Comparison of ENCODE assay signal across 19 mouse cellular contexts in the genomic region with DNA sequence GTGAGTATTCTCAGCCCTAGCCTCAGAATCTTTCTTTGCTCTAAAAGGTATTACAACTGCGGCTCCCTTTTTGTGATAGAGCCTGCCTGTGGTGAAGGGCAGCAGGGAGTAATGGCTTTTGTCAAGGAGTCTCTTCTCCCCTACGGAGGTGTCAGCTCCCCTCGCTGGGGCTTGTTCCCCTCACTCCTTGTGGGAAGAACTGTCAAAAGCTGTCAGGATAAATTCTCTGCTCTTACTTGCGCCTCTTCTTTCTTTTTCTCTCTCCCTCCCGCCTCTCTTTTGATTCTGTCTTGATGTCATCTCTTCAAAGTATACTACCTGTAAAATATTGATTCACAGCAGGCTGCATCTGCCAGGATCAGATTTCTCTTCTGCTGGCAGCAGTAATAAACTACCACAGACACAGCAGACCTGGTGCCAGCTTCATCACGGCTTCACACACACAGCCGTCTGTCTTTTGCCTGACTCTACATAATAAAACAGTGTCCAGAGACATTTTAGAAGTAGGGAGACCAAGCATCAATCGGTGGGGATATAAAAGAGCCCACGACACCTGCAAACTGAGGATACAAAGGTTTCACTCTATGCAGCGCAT.
DNase-seq lines count a peak whose midpoint lies in the region; ATAC-seq and TF ChIP-seq lines count a peak whose summit lies in the region.
"Had no signal": no experiment of that assay in that cellular context is flagged by ENCODE, and none has a peak within 500 bp of the region (broad histone marks: within the 10 kb centered on the region; RNA-seq: fewer than 3 reads in every experiment).

No protein-coding gene starts in this region.

- H3K36me3 ChIP-seq in heart, embryonic 16.5 days (ENCODE audit: control insufficient read depth, insufficient read depth), result no peaks in the 10 kb centered on the region
- H3K36me3 ChIP-seq in limb, embryonic 12.5 days, result no peaks in the 10 kb centered on the region
- H3K36me3 ChIP-seq in limb, embryonic 10.5 days, result no peaks in the 10 kb centered on the region
- H3K36me3 ChIP-seq in midbrain, postnatal 0 days (ENCODE audit: insufficient read depth, low read length), result no peaks in the 10 kb centered on the region
- H3K36me3 ChIP-seq: embryonic facial prominence, embryonic 15.5 days; forebrain, embryonic 10.5 days; G1E had no signal

- WGBS in heart, embryonic 16.5 days, result 16% methylated on average over 10 of the region's 10 CpGs
- WGBS in limb, embryonic 12.5 days, result 11% methylated on average over 10 of the region's 10 CpGs
- WGBS in limb, embryonic 10.5 days, result 14% methylated on average over 10 of the region's 10 CpGs
- 13% methylated on average over 10 of the region's 10 CpGs for WGBS in midbrain, postnatal 0 days

- H3K9me3 ChIP-seq in heart, embryonic 16.5 days (replicated peaks; ENCODE audit: control insufficient read depth, low read length), result no peaks in the 10 kb centered on the region
- H3K9me3 ChIP-seq in limb, embryonic 12.5 days, result no peaks in the 10 kb centered on the region
- H3K9me3 ChIP-seq in limb, embryonic 10.5 days (replicated peaks), result no peaks in the 10 kb centered on the region
- H3K9me3 ChIP-seq in midbrain, postnatal 0 days (ENCODE audit: low read length), result no peaks in the 10 kb centered on the region
- H3K9me3 ChIP-seq: embryonic facial prominence, embryonic 15.5 days; forebrain, embryonic 10.5 days; G1E had no signal

- ATAC-seq in heart, embryonic 16.5 days (replicated peaks; ENCODE audit: extremely low read depth, insufficient read depth, low FRiP score), result no peak
- ATAC-seq in limb, embryonic 12.5 days (ENCODE audit: insufficient number of reproducible peaks, insufficient read depth, low FRiP score, low TSS enrichment, low read depth), result no peak
- no peak for ATAC-seq in midbrain, postnatal 0 days (ENCODE audit: low FRiP score)
- ATAC-seq: CD4-positive, CD25-positive, alpha-beta regulatory T cell, adult 4 months; intestine, postnatal 0 days had no signal

- no peak for TF ChIP-seq CTCF in midbrain, postnatal 0 days (IDR thresholded peaks at IDR 0.05)

- H3K4me1 ChIP-seq in heart, embryonic 16.5 days (ENCODE audit: control insufficient read depth, insufficient read depth, low read length), result no peaks in the 10 kb centered on the region
- peaks cover 5% of the 10 kb centered on the region for H3K4me1 ChIP-seq in limb, embryonic 12.5 days (replicated peaks)
- no peaks in the 10 kb centered on the region for H3K4me1 ChIP-seq in limb, embryonic 10.5 days
- peaks cover 11% of the 10 kb centered on the region for H3K4me1 ChIP-seq in midbrain, postnatal 0 days (ENCODE audit: insufficient read depth, low read length)
- H3K4me1 ChIP-seq: embryonic facial prominence, embryonic 15.5 days had no signal

- H3K9ac ChIP-seq in heart, embryonic 16.5 days (ENCODE audit: low read length), result no peak overlapping the region
- H3K9ac ChIP-seq in limb, embryonic 12.5 days (replicated peaks), result no peak overlapping the region
- H3K9ac ChIP-seq in midbrain, postnatal 0 days (replicated peaks; ENCODE audit: low read length, poor library complexity, severe bottlenecking), result no peak overlapping the region
- H3K9ac ChIP-seq: embryonic facial prominence, embryonic 15.5 days had no signal

- intact Hi-C loops in heart, postnatal 10 days (cut with DNase I), result no loop called here

- no peak overlapping the region for H3K27ac ChIP-seq in heart, embryonic 16.5 days (ENCODE audit: low read length)
- H3K27ac ChIP-seq in limb, embryonic 12.5 days, result no peak overlapping the region
- H3K27ac ChIP-seq in limb, embryonic 10.5 days, result no peak overlapping the region
- 0 out of 2 replicates have a peak overlapping the region, but pooled peaks have one; percentile 28 for H3K27ac ChIP-seq in midbrain, postnatal 0 days (ENCODE audit: low read depth, low read length)
- H3K27ac ChIP-seq: embryonic facial prominence, embryonic 15.5 days; forebrain, embryonic 10.5 days had no signal

- peaks cover 4% of the 10 kb centered on the region; the same call in 1 of the 2 replicates for H3K27me3 ChIP-seq in heart, embryonic 16.5 days (ENCODE audit: control insufficient read depth, insufficient read depth, low read length)
- peaks cover 46% of the 10 kb centered on the region for H3K27me3 ChIP-seq in limb, embryonic 12.5 days
- H3K27me3 ChIP-seq in limb, embryonic 10.5 days (ENCODE audit: low read depth, poor library complexity, severe bottlenecking), result peaks cover 39% of the 10 kb centered on the region
- H3K27me3 ChIP-seq in midbrain, postnatal 0 days (ENCODE audit: insufficient read depth, low read length), result no peaks in the 10 kb centered on the region

- DNase-seq in cerebellum, postnatal 10 days, result peak; percentile 35 to 37
- no peak for DNase-seq in cerebellum, adult 9-10 months
- no peak for DNase-seq in heart, postnatal 10 days
- DNase-seq in limb, embryonic 10.5 days (ENCODE audit: low spot score), result no peak
- peak; percentile 10 for DNase-seq in midbrain, postnatal 0 days (ENCODE audit: low spot score)
- DNase-seq in frontal cortex, postnatal 25 days (ENCODE audit: low spot score in 2 of 2), result no peak
- DNase-seq: embryo, embryonic 11 days; heart, postnatal 4 days; kidney, postnatal 4 days; lung, adult 2 months; lung, postnatal 36 days; thymus, postnatal 36 days had no signal

- H3K4me2 ChIP-seq in heart, embryonic 16.5 days (ENCODE audit: low read depth, low read length), result 0 out of 2 replicates have a peak overlapping the region, but pooled peaks have one; percentile 2
- 0 out of 2 replicates have a peak overlapping the region, but pooled peaks have one; percentile 6 for H3K4me2 ChIP-seq in limb, embryonic 12.5 days
- H3K4me2 ChIP-seq in midbrain, postnatal 0 days (ENCODE audit: low read depth, low read length, poor library complexity, severe bottlenecking), result peak overlapping the region; percentile 7; the same call in 1 of the 2 replicates
- H3K4me2 ChIP-seq: embryonic facial prominence, embryonic 15.5 days had no signal

- no peak overlapping the region for H3K4me3 ChIP-seq in heart, embryonic 16.5 days (ENCODE audit: low read length)
- H3K4me3 ChIP-seq in limb, embryonic 12.5 days (replicated peaks), result no peak overlapping the region
- H3K4me3 ChIP-seq in limb, embryonic 10.5 days, result no peak overlapping the region
- no peak overlapping the region for H3K4me3 ChIP-seq in midbrain, postnatal 0 days (ENCODE audit: low read depth, low read length)
- H3K4me3 ChIP-seq: embryonic facial prominence, embryonic 15.5 days; forebrain, embryonic 10.5 days had no signal

Comparison
In these comparisons a context has a peak if more than half of its experiments do, and no peak if none do; other contexts are left out.
1. DNase-seq: peak in cerebellum, postnatal 10 days (2 of 2) and midbrain, postnatal 0 days (single experiment); none in cerebellum, adult 9-10 months (single experiment), heart, postnatal 10 days (0 of 2), limb, embryonic 10.5 days (single experiment) and frontal cortex, postnatal 25 days (0 of 2).
2. Peak in every context shown above with its lines, with median percentiles within 50 percentile points of each other: H3K4me2 ChIP-seq.